Comparison of ENCODE assay signal across 9 mouse cellular contexts in the genomic region with DNA sequence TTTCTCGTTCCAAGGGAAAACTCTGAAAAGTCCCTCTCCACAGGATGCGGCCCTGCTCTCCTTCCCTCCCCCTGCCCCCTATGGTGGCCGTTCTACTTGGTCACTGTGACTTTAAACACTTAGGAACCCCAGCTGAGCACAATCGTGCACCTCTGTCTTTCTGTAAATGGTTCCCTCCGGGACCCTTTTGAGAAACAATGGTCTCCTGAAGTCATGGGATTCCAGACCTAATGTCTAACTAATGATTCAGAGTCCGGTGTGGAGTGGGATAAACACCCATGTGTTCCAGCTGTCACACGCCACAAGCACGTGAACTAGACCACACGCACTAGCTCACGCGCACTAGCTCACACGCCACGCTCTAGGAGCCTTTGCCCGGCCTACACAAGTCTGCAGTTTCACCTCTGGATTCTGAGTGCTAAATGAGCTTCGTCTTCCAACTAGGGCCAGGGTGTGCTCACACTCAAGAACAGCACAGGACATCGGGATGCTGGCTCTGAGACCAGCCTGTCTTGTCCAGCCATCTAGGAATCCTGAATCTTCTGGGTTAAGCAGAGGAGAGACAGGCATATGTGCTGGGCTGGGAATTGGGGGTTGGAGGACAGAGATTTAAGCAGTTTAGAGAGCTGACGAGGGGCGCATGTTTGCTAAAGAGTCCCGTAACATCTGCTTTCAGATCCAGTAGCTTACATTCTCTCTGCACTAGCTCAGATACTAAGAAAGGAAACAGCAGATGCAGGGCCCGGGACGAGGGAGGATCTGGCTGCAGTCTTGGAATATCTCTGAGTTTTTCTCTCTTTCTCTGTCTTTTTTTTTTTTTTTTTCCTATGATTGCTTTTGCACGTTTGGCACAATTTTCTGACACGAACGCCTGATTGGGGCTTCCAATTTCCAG.
DNase-seq lines count a peak whose midpoint lies in the region; ATAC-seq and TF ChIP-seq lines count a peak whose summit lies in the region.
"Had no signal": no experiment of that assay in that cellular context is flagged by ENCODE, and none has a peak within 500 bp of the region (broad histone marks: within the 10 kb centered on the region; RNA-seq: fewer than 3 reads in every experiment).

No protein-coding gene starts in this region.

- no peak overlapping the region for H3K9ac ChIP-seq in forebrain, embryonic 13.5 days
- no peak overlapping the region for H3K9ac ChIP-seq in hindbrain, postnatal 0 days (replicated peaks; ENCODE audit: low read length)
- H3K9ac ChIP-seq in midbrain, embryonic 13.5 days (replicated peaks): no peak overlapping the region

- no peak for ATAC-seq in forebrain, embryonic 13.5 days
- no peak for ATAC-seq in hindbrain, postnatal 0 days
- ATAC-seq in midbrain, embryonic 13.5 days: no peak
- no peak for ATAC-seq in megakaryocyte-erythroid progenitor cell, adult 5-6 weeks (replicated peaks; ENCODE audit: low FRiP score, low TSS enrichment, poor library complexity, severe bottlenecking)

- peak overlapping the region; percentile 51; the same call in 1 of the 2 replicates for H3K27ac ChIP-seq in forebrain, embryonic 10.5 days
- H3K27ac ChIP-seq in forebrain, embryonic 13.5 days: no peak overlapping the region
- 0 out of 2 replicates have a peak overlapping the region, but pooled peaks have one; percentile 54 for H3K27ac ChIP-seq in hindbrain, postnatal 0 days
- peak overlapping the region; percentile 26; the same call in 1 of the 2 replicates for H3K27ac ChIP-seq in midbrain, embryonic 13.5 days
- H3K27ac ChIP-seq: macrophage had no signal

- H3K27me3 ChIP-seq in forebrain, embryonic 10.5 days (ENCODE audit: poor library complexity, severe bottlenecking): no peaks in the 10 kb centered on the region
- H3K27me3 ChIP-seq in forebrain, embryonic 13.5 days: no peaks in the 10 kb centered on the region
- no peaks in the 10 kb centered on the region for H3K27me3 ChIP-seq in hindbrain, postnatal 0 days (ENCODE audit: insufficient read depth, low read length)
- no peaks in the 10 kb centered on the region for H3K27me3 ChIP-seq in midbrain, embryonic 13.5 days

- peaks cover 44% of the 10 kb centered on the region for H3K4me1 ChIP-seq in forebrain, embryonic 10.5 days
- H3K4me1 ChIP-seq in forebrain, embryonic 13.5 days: peaks cover 47% of the 10 kb centered on the region
- H3K4me1 ChIP-seq in hindbrain, postnatal 0 days (ENCODE audit: insufficient read depth, low read length): peaks cover 26% of the 10 kb centered on the region
- H3K4me1 ChIP-seq in midbrain, embryonic 13.5 days (replicated peaks): peaks cover 46% of the 10 kb centered on the region

- H3K4me3 ChIP-seq in forebrain, embryonic 10.5 days: no peak overlapping the region
- H3K4me3 ChIP-seq in forebrain, embryonic 13.5 days: no peak overlapping the region
- H3K4me3 ChIP-seq in hindbrain, postnatal 0 days (ENCODE audit: low read length): no peak overlapping the region
- H3K4me3 ChIP-seq in midbrain, embryonic 13.5 days (replicated peaks): no peak overlapping the region

- H3K9me3 ChIP-seq in forebrain, embryonic 10.5 days: no peaks in the 10 kb centered on the region
- H3K9me3 ChIP-seq in forebrain, embryonic 13.5 days (replicated peaks): no peaks in the 10 kb centered on the region
- H3K9me3 ChIP-seq in hindbrain, postnatal 0 days (ENCODE audit: low read length): no peaks in the 10 kb centered on the region
- H3K9me3 ChIP-seq in midbrain, embryonic 13.5 days: no peaks in the 10 kb centered on the region

- H3K36me3 ChIP-seq in forebrain, embryonic 10.5 days (replicated peaks): peaks cover 3% of the 10 kb centered on the region
- H3K36me3 ChIP-seq in forebrain, embryonic 13.5 days (ENCODE audit: poor library complexity, severe bottlenecking): no peaks in the 10 kb centered on the region
- no peaks in the 10 kb centered on the region for H3K36me3 ChIP-seq in hindbrain, postnatal 0 days (ENCODE audit: insufficient read depth, low read length)
- H3K36me3 ChIP-seq in midbrain, embryonic 13.5 days: no peaks in the 10 kb centered on the region

- TF ChIP-seq CTCF in hindbrain, postnatal 0 days (IDR thresholded peaks at IDR 0.05; ENCODE audit: low read depth): no peak

- no peak overlapping the region for H3K4me2 ChIP-seq in forebrain, embryonic 13.5 days
- no peak overlapping the region for H3K4me2 ChIP-seq in hindbrain, postnatal 0 days (ENCODE audit: low read depth, low read length)
- H3K4me2 ChIP-seq in midbrain, embryonic 13.5 days (replicated peaks): no peak overlapping the region

- 73% methylated on average over 24 of the region's 24 CpGs for WGBS in forebrain, embryonic 10.5 days
- WGBS in forebrain, embryonic 13.5 days: 63% methylated on average over 24 of the region's 24 CpGs
- WGBS in hindbrain, postnatal 0 days: 58% methylated on average over 24 of the region's 24 CpGs
- 59% methylated on average over 24 of the region's 24 CpGs for WGBS in midbrain, embryonic 13.5 days

- DNase-seq in forebrain, embryonic 10.5 days (ENCODE audit: extremely low spot score, low spot score): no peak
- DNase-seq in right cerebral cortex, adult 2 months (ENCODE audit: low spot score in 2 of 2): peak; percentile 56 to 65
- DNase-seq in right cerebral cortex, postnatal 4 days: no peak
- DNase-seq in hindbrain, postnatal 0 days (ENCODE audit: low spot score): no peak
- DNase-seq in cerebellum, postnatal 36 days: no peak

Comparison
In these comparisons a context has a peak if more than half of its experiments do, and no peak if none do; other contexts are left out.
1. DNase-seq: peak in right cerebral cortex, adult 2 months (2 of 2); none in forebrain, embryonic 10.5 days (single experiment), right cerebral cortex, postnatal 4 days (single experiment), hindbrain, postnatal 0 days (single experiment) and cerebellum, postnatal 36 days (0 of 2).